Mouse (Mus musculus) stomach, postnatal 0 days (tissue): ENCODE data around the gene Samhd1.

Source experiments
- CTCF ChIP-seq: IDR thresholded peaks from 2 replicates; pipeline ENCODE4 v1.5.1; 2016; ENCODE audit warnings: antibody characterized with exemption, low read depth, mild to moderate bottlenecking, moderate library complexity
- EP300 ChIP-seq: optimal IDR thresholded peaks from 2 replicates; pipeline ENCODE3; 2016; ENCODE audit warnings: antibody characterized with exemption

DNA sequence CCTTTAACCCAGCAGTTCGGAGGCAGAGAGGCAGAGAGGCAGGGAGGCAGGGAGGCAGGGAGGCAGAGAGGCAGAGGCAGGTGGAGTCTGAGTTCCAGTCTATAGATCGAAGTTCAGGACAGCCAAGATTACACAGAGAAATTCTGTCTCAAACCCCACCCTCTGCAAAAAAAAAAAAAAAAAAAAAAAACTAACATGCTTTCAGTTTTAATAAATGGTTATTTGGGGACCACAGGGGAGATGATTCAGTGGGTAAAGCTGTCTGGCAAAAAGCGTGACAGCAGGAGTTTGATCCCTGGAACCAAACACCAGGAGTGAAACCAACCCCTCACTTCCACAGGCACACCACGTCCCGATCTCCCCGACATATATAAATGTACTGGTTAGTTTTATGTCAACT, 43.1 kb upstream of the Samhd1 start:
- TF ChIP-seq EP300 = no peak
- no peak for TF ChIP-seq CTCF
